Mouse (Mus musculus): Measurements from ENCODE around the gene Syp. TPM values are rescaled to one million over a fixed set of nuclear protein-coding genes. Genes with fewer than 3 reads are reported as not detected.

Syp gene
- 4.2 and 7.1 TPM in 2 replicates for polyA plus RNA-seq (2012; ENCODE audit: insufficient read depth, insufficient read length, missing spikeins)

GRCm38 (mm10) chrX:7638401-7639091 is at the start of gene Syp:
Syp (plus strand) TSS chrX:7638471.
- Histone ChIP-seq H3K27ac (ENCODE audit: insufficient read depth, low read depth, low read length) (no peak within 1 kb of the TSS), H3K4me3 (ENCODE audit: insufficient read depth, low read length) (peak within 1 kb of the TSS; percentile 51), H3K4me1 (ENCODE audit: control insufficient read depth, insufficient read depth, low read length) (peaks cover under 1% of the 10 kb centered on the region; the same call in 1 of the 2 replicates)
- TF ChIP-seq CTCF (IDR thresholded peaks at IDR 0.05; ENCODE audit: low read depth, low read length) (no peak), POLR2A (IDR thresholded peaks at IDR 0.05; ENCODE audit: borderline replicate concordance, low read depth, low read length) (no peak)

GRCm38 (mm10) chrX:7595371-7595770 is 42.9 kb upstream of the Syp start:
- Histone ChIP-seq H3K4me3 (ENCODE audit: insufficient read depth, low read length) (no peak overlapping the region), H3K4me1 (ENCODE audit: control insufficient read depth, insufficient read depth, low read length) (no peaks in the 10 kb centered on the region), H3K27ac (ENCODE audit: insufficient read depth, low read depth, low read length) (no peak overlapping the region)
- no peak for TF ChIP-seq CTCF (IDR thresholded peaks at IDR 0.05; ENCODE audit: low read depth, low read length)
- TF ChIP-seq POLR2A (IDR thresholded peaks at IDR 0.05; ENCODE audit: borderline replicate concordance, low read depth, low read length): no peak

DNA sequence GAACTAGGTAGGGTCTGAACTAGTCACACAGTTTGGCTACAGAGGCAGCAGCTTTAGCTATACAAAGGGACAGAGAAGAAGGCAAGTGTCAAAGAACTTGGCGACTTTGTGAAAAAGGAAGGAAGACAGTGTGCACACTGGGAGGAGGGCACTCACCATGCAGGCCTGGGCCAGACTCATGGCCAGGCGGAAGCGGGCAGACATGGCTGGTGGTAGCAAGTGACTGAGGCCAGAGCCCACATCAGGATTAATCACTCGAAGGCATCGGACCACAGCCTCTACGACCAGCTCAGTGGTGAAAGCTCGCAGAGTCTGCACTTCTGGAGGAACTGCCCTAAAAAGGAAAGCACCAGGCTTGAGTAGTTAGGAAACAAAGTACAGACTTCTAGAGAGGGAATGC is 34.3 kb upstream of the Syp start:
- Histone ChIP-seq H3K4me1 (ENCODE audit: control insufficient read depth, insufficient read depth, low read length) (peaks cover 7% of the 10 kb centered on the region), H3K27ac (ENCODE audit: insufficient read depth, low read depth, low read length) (peak overlapping the region; percentile 54), H3K4me3 (ENCODE audit: insufficient read depth, low read length) (peak overlapping the region; percentile 90)
- TF ChIP-seq CTCF (IDR thresholded peaks at IDR 0.05; ENCODE audit: low read depth, low read length) (no peak), POLR2A (IDR thresholded peaks at IDR 0.05; ENCODE audit: borderline replicate concordance, low read depth, low read length) (no peak)

DNA sequence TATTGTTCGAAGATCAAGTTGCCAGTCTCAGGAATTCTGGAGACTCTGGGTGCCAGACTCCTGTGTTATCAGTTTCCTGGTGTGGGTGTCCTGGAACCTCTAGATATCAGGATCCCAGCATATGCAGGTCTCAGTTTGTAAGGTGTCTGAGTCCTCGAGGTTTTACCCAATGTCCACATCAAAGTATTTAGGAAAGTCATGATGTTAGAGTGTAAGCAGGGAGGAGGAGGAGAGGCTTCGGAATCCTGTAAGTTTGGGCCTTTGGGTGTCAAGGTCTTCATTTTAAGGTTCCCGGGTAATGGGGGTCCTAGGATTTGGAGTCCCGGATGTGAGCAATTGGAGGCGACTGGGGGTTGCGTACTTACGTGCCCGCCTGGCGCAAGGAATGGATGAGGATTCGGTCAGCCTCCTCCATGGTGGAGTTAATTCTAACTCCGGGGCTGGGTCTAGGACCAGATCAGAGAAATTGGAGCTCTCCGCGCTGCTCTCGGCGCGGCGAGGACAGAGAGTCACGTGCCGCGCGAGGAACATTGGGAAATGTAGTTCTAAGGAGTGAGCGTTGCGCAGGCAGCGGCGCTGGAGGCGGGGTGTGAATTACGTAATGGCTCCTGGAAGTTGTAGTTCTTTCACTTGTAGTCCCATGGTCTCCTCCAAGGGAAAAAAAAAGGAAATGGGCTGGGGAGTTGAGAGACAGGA is 33.2 kb upstream of the Syp start, which contains the start of gene Ccdc22:
Ccdc22 (minus strand) TSS at position 639 of the 696 bp plus-strand sequence.
- H3K27ac ChIP-seq (ENCODE audit: insufficient read depth, low read depth, low read length): peak within 1 kb of the TSS; percentile 54
- peak within 1 kb of the TSS; percentile 90 for H3K4me3 ChIP-seq (ENCODE audit: insufficient read depth, low read length)
- H3K4me1 ChIP-seq (ENCODE audit: control insufficient read depth, insufficient read depth, low read length): peaks cover 7% of the 10 kb centered on the region
- TF ChIP-seq POLR2A (IDR thresholded peaks at IDR 0.05; ENCODE audit: borderline replicate concordance, low read depth, low read length) (no peak), CTCF (IDR thresholded peaks at IDR 0.05; ENCODE audit: low read depth, low read length) (no peak)

- peaks cover 7% of the 10 kb centered on the region for H3K4me1 ChIP-seq (ENCODE audit: control insufficient read depth, insufficient read depth, low read length)
- H3K27ac ChIP-seq (ENCODE audit: insufficient read depth, low read depth, low read length): no peak overlapping the region
- no peak for TF ChIP-seq CTCF (IDR thresholded peaks at IDR 0.05; ENCODE audit: low read depth, low read length)
- TF ChIP-seq POLR2A (IDR thresholded peaks at IDR 0.05; ENCODE audit: borderline replicate concordance, low read depth, low read length): no peak
- no peak overlapping the region; the same call in 1 of the 2 replicates for H3K4me3 ChIP-seq (ENCODE audit: insufficient read depth, low read length)
Measured at GRCm38 (mm10) chrX:7605575-7605941, 32.7 kb upstream of the Syp start.

DNA sequence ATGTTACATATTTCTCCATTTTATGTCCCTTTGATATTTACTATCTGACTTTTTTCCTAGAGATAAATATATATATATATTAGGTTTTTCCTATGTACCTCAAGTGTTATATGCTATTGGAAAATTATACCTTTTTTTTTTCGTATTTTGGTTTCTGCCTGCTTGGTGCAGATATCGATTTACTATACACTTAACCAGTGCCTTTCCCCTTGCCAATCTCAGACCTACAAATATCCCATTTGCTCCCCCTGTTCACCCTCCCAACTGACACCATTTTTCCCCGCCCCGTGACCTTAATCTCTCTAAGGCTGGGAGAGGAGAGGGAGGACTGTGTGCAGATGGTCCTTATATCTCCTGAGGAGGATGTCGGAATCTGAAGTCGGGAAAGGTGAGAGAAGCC is 31.5 kb upstream of the Syp start, which contains the start of gene Cacna1f:
Cacna1f (plus strand) TSS at position 301 of the 400 bp plus-strand sequence.
- no peak within 1 kb of the TSS for H3K4me3 ChIP-seq (ENCODE audit: insufficient read depth, low read length)
- no peak within 1 kb of the TSS for H3K27ac ChIP-seq (ENCODE audit: insufficient read depth, low read depth, low read length)
- TF ChIP-seq CTCF (IDR thresholded peaks at IDR 0.05; ENCODE audit: low read depth, low read length) (no peak), POLR2A (IDR thresholded peaks at IDR 0.05; ENCODE audit: borderline replicate concordance, low read depth, low read length) (no peak)
- peaks cover 10% of the 10 kb centered on the region for H3K4me1 ChIP-seq (ENCODE audit: control insufficient read depth, insufficient read depth, low read length)

DNA sequence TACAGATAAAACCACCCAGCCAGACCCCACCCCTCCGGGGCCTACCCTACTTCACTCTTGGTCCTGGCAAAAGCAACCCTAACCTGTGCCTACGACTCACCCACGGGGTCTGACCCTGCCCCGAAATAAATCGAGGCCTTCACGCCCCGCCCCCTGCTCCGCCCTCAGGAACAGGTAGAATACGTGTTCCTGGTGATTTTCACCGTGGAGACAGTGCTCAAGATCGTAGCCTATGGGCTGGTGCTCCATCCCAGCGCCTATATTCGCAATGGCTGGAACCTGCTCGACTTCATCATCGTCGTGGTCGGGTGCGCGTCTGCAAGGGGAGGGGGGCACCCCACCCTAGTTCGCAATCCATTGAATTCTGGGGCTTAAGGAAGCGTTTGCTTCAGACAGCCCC is 28.2 kb upstream of the Syp start:
- Histone ChIP-seq H3K4me1 (ENCODE audit: control insufficient read depth, insufficient read depth, low read length) (peaks cover 6% of the 10 kb centered on the region; the same call in 1 of the 2 replicates), H3K4me3 (ENCODE audit: insufficient read depth, low read length) (no peak overlapping the region; the same call in 1 of the 2 replicates), H3K27ac (ENCODE audit: insufficient read depth, low read depth, low read length) (no peak overlapping the region)
- TF ChIP-seq POLR2A (IDR thresholded peaks at IDR 0.05; ENCODE audit: borderline replicate concordance, low read depth, low read length): no peak

DNA sequence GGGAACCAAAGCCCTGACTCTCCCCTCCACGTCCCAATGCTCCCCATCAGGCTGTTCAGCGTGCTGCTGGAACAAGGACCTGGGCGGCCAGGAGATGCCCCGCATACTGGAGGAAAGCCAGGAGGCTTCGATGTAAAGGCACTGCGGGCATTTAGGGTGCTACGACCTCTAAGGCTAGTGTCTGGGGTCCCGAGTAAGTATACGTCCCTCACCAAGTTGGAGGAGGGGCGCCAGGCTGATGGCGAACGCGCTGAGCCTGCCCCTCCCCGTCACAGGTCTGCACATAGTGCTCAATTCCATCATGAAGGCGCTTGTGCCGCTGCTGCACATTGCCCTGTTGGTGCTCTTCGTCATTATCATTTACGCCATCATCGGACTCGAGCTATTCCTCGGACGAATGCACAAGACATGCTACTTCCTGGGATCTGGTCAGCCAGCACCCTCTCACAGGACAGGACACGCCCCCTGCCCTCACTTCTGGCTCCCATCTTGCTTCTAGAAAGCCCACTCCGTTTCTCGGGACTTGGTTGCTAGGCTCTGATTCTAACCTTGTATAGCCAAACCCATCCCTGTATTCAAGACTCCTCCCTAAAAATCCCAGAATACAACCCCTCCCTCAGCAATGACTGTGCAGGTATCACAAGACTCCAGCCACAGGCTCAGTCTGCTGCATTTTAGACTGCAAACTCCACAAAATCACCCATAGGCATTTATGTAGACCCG is 27.6 kb upstream of the Syp start:
- TF ChIP-seq POLR2A (IDR thresholded peaks at IDR 0.05; ENCODE audit: borderline replicate concordance, low read depth, low read length) (no peak), CTCF (IDR thresholded peaks at IDR 0.05; ENCODE audit: low read depth, low read length) (no peak)
- peak overlapping the region; percentile 44 for H3K4me3 ChIP-seq (ENCODE audit: insufficient read depth, low read length)

DNA sequence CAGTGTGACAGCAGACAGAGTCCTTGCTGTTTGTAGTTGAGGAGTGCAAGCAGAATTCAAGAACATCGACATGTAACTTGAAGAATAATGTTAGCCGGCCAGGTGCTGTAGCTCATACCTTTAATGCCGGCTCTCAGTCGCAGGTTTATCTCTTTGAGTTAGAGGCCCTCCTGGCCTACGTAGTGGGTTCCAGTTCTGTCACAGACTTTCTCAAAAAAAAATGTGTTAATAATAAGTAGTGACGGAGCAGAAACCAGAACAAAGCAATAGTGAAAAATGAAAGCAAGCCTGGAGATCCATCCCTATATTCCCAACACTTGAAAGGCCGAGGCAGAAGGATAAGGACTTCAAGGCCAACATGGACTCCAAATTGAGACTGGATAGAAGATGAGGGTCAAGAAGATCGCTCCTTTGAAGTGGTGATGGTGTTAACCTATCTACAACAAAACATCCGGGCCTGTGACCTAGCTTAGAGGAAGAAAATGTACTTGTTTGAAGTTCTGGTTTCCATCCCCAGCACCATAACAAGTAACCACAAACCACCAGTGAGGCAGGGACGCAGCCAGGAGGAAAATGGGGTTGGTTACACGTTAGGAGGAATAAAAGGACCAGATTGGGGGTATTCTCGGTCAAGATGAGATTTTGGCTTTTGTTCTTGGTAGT is 20.3 kb upstream of the Syp start:
- Histone ChIP-seq H3K4me1 (ENCODE audit: control insufficient read depth, insufficient read depth, low read length) (no peaks in the 10 kb centered on the region), H3K4me3 (ENCODE audit: insufficient read depth, low read length) (no peak overlapping the region), H3K27ac (ENCODE audit: insufficient read depth, low read depth, low read length) (no peak overlapping the region)
- TF ChIP-seq CTCF (IDR thresholded peaks at IDR 0.05; ENCODE audit: low read depth, low read length): no peak
- TF ChIP-seq POLR2A (IDR thresholded peaks at IDR 0.05; ENCODE audit: borderline replicate concordance, low read depth, low read length): no peak

More for the DNA sequence above, 27.6 kb upstream of the Syp start:
- Histone ChIP-seq H3K27ac (ENCODE audit: insufficient read depth, low read depth, low read length) (no peak overlapping the region), H3K4me1 (ENCODE audit: control insufficient read depth, insufficient read depth, low read length) (peaks cover 4% of the 10 kb centered on the region; the same call in 1 of the 2 replicates)

All from bone marrow macrophage, adult 2 months (primary cell).